Mouse (Mus musculus): Measurements from ENCODE around the gene Cct4. TPM values are rescaled to one million over a fixed set of nuclear protein-coding genes. Genes with fewer than 3 reads are reported as not detected.

The Cct4 gene
- total and polyA plus RNA-seq, 3 experiments, result 482 to 874 (median 569) TPM

DNA sequence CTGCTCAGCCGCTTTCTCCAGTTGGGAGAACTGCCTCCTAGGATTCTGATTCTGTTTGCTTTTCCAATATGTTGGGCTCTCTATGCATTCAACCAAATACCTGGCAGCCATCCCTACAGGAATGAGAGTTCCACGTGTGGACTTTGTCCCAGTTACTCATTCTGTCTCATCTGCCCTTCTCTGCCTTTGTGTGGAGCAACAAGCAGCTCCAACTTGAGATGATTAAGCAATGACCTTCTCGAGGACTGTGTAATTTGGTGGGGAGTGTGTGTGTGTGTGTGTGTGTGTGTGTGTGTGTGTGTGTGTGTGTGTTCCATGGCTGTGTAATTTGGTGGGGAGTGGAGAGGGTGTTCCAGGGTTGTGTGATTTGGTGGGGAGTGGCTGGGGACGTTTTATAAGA, 62.0 kb downstream of the Cct4 start:
- H3K79me2 ChIP-seq (replicated peaks; ENCODE audit: control insufficient read depth, extremely low read depth, insufficient read depth, poor library complexity, severe bottlenecking), result no peaks in the 10 kb centered on the region
- DNase-seq (ENCODE audit: extremely low read depth), result no peak
- in situ Hi-C loops (cut with MboI; ENCODE audit: low pct_ligation_motif_present, low pct_unique_long_range_greater_than_20kb, low sequenced_read_pairs) (no loop called here), dilution Hi-C loops (cut with MboI; ENCODE audit: extremely low pct_ligation_motif_present, extremely low pct_unique_long_range_greater_than_20kb, low sequenced_read_pairs) (no loop called here)
- no peaks in the 10 kb centered on the region for H3K27me3 ChIP-seq (replicated peaks)
- H3K4me2 ChIP-seq (ENCODE audit: insufficient read depth, low read depth, poor library complexity, severe bottlenecking), result no peak overlapping the region
- no peak overlapping the region for H3K4me3 ChIP-seq (replicated peaks in 1 of 3; ENCODE audit: low read depth in 2 of 3, low read length in 2 of 3, poor library complexity in 1 of 3)
- H3K4me1 ChIP-seq (ENCODE audit: control insufficient read depth in 1 of 2, insufficient read depth in 2 of 2), result peaks cover 0 to 3% of the 10 kb centered on the region in 2 experiments; a peak in 1 of 4 replicates
- H3K9me3 ChIP-seq (replicated peaks; ENCODE audit: low read length), result no peaks in the 10 kb centered on the region
- H3K36me3 ChIP-seq (replicated peaks in 1 of 2; ENCODE audit: control insufficient read depth in 1 of 2, insufficient read depth in 1 of 2, low read length in 1 of 2), result no peaks in the 10 kb centered on the region
- H3K9ac ChIP-seq (ENCODE audit: insufficient read depth, low read depth), result no peak overlapping the region
- H3K27ac ChIP-seq (ENCODE audit: insufficient read depth, low read depth), result no peak overlapping the region
- TF ChIP-seq CHD1 (IDR thresholded peaks at IDR 0.05; ENCODE audit: low read depth, low read length) (no peak), ELF1 (IDR thresholded peaks at IDR 0.05; ENCODE audit: low read depth, low read length) (no peak), MYC (IDR thresholded peaks at IDR 0.05; ENCODE audit: low read depth, low read length) (no peak), SMC3 (IDR thresholded peaks at IDR 0.05; ENCODE audit: low read depth, low read length) (no peak), BHLHE40 (IDR thresholded peaks at IDR 0.05; ENCODE audit: low read depth, low read length) (no peak), ZKSCAN1 (IDR thresholded peaks at IDR 0.05; ENCODE audit: borderline replicate concordance, low read depth, low read length) (no peak), IRF4 (IDR thresholded peaks at IDR 0.05; ENCODE audit: low read depth, low read length) (no peak), CTCF (conservative IDR thresholded peaks at IDR 0.05 in 1 of 2, IDR thresholded peaks at IDR 0.05 in 1 of 2; ENCODE audit: low read depth in 2 of 2, low read length in 2 of 2) (no peak), MXI1 (IDR thresholded peaks at IDR 0.05; ENCODE audit: low read depth, low read length) (no peak), PAX5 (IDR thresholded peaks at IDR 0.05; ENCODE audit: low read length) (no peak), TBP (conservative IDR thresholded peaks at IDR 0.05; ENCODE audit: low read depth, low read length) (no peak), ZMIZ1 (IDR thresholded peaks at IDR 0.05; ENCODE audit: low read depth, low read length) (no peak), SIN3A (IDR thresholded peaks at IDR 0.05; ENCODE audit: low read length) (no peak), RCOR1 (conservative IDR thresholded peaks at IDR 0.05; ENCODE audit: low read depth, low read length) (no peak)

Other genes starting within 250 kb of the Cct4 start
- gene B3gnt2, start 129.6 kb upstream of the Cct4 start, total RNA-seq (2012; rRNA removed), result 74.6 and 77.4 TPM in 2 replicates
- 62.2 and 75.2 TPM in 2 replicates for gene B3gnt2, start 129.6 kb upstream of the Cct4 start, total RNA-seq (2014; rRNA removed)
- 96.0 and 111 TPM in 2 replicates for gene B3gnt2, start 129.6 kb upstream of the Cct4 start, polyA plus RNA-seq (2012; ENCODE audit: insufficient read length, low read depth)
- gene Zrsr1, start 18.5 kb upstream of the Cct4 start, total RNA-seq (2012; rRNA removed), result 4.0 and 4.4 TPM in 2 replicates
- gene Zrsr1, start 18.5 kb upstream of the Cct4 start, total RNA-seq (2014; rRNA removed), result 4.7 and 4.8 TPM in 2 replicates
- 9.3 and 12.9 TPM in 2 replicates for gene Zrsr1, start 18.5 kb upstream of the Cct4 start, polyA plus RNA-seq (2012; ENCODE audit: insufficient read length, low read depth)
- 30.8 and 32.6 TPM in 2 replicates for gene Gm28048, start 8.4 kb upstream of the Cct4 start, total RNA-seq (2012; rRNA removed)
- 93.3 and 101 TPM in 2 replicates for gene Gm28048, start 8.4 kb upstream of the Cct4 start, total RNA-seq (2014; rRNA removed)
- 47.3 and 59.5 TPM in 2 replicates for gene Gm28048, start 8.4 kb upstream of the Cct4 start, polyA plus RNA-seq (2012; ENCODE audit: insufficient read length, low read depth)
- 109 and 127 TPM in 2 replicates for gene Commd1, start 8.1 kb upstream of the Cct4 start, total RNA-seq (2012; rRNA removed)
- gene Commd1, start 8.1 kb upstream of the Cct4 start, total RNA-seq (2014; rRNA removed), result 163 and 192 TPM in 2 replicates
- gene Commd1, start 8.1 kb upstream of the Cct4 start, polyA plus RNA-seq (2012; ENCODE audit: insufficient read length, low read depth), result 113 and 137 TPM in 2 replicates
- gene Fam161a, start 17.0 kb downstream of the Cct4 start, total RNA-seq (2012; rRNA removed), result 1.5 and 2.0 TPM in 2 replicates
- gene Fam161a, start 17.0 kb downstream of the Cct4 start, total RNA-seq (2014; rRNA removed), result 0.69 and 1.4 TPM in 2 replicates
- gene Fam161a, start 17.0 kb downstream of the Cct4 start, polyA plus RNA-seq (2012; ENCODE audit: insufficient read length, low read depth), result 1.3 and 2.0 TPM in 2 replicates